ENCODE assay signal across 8 mouse cellular contexts in the genomic region with DNA sequence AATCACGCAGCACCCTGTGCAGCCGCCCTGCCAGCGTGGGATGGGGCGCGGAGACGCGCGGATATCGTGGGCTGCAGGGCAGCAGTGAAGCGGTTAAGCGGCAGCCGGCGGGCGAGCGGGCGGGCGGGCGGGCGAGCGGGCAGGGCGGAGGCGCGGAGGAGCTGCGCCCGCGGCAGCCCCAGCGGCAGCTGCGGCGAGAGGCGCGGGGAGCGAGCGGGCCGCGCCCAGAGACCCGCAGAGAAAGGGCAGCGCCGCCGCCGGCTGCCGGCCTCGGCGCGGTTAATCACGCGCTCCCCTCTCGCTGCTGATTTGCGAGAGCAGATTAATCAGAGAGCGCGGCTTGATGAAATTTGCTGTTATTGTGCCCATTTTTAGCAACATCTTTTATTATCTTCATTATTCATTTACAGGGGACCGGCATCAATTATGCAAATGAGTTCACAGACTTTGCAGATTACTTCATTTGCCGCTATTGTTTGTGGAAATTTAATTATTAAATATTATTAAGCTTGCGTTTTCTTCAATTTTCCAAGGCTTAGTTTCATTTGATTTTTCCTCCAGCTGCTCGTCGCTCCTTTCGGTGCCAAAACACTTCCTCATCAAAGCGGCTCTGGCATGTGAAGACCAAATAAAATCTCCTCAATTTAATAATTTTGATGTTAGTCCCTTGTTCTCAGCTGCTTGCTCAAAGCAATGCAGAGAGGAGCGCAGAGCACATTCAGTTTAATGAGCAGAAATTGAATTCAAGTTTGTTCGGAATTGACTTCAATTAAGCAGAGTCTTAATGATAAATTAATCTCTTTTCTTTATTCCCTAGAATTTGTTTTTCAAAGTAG.
DNase-seq lines count a peak whose midpoint lies in the region; ATAC-seq lines count a peak whose summit lies in the region.

No protein-coding gene starts in this region.

- peaks cover 6% of the 10 kb centered on the region; the same call in 1 of the 2 replicates for H3K27me3 ChIP-seq in heart, embryonic 11.5 days (ENCODE audit: control insufficient read depth, insufficient read depth, low read length)
- no peaks in the 10 kb centered on the region; the same call in 1 of the 2 replicates for H3K27me3 ChIP-seq in forebrain, embryonic 12.5 days
- peaks cover 35% of the 10 kb centered on the region for H3K27me3 ChIP-seq in megakaryocyte, embryonic 14.5 days (replicated peaks)
- no peaks in the 10 kb centered on the region for H3K27me3 ChIP-seq in stomach, embryonic 14.5 days (ENCODE audit: control insufficient read depth, insufficient read depth, low read length)

- 0 out of 2 replicates have a peak, but pooled peaks have one; percentile 15 for ATAC-seq in heart, embryonic 11.5 days (replicated peaks; ENCODE audit: insufficient number of reproducible peaks, low FRiP score, low TSS enrichment)
- peak; percentile 87 for ATAC-seq in forebrain, embryonic 12.5 days (ENCODE audit: low FRiP score)
- ATAC-seq in stomach, embryonic 14.5 days (ENCODE audit: insufficient number of reproducible peaks, insufficient read depth, low FRiP score, low read depth), result peak; percentile 35; the same call in 1 of the 2 replicates

- H3K36me3 ChIP-seq in heart, embryonic 11.5 days (ENCODE audit: control insufficient read depth, insufficient read depth, low read length), result no peaks in the 10 kb centered on the region
- H3K36me3 ChIP-seq in forebrain, embryonic 12.5 days (replicated peaks), result no peaks in the 10 kb centered on the region
- no peaks in the 10 kb centered on the region for H3K36me3 ChIP-seq in megakaryocyte, embryonic 14.5 days (replicated peaks; ENCODE audit: low read length)
- H3K36me3 ChIP-seq in stomach, embryonic 14.5 days (ENCODE audit: control insufficient read depth, insufficient read depth, low read length), result no peaks in the 10 kb centered on the region

- H3K4me1 ChIP-seq in heart, embryonic 11.5 days (ENCODE audit: control insufficient read depth, insufficient read depth, low read length), result peaks cover 8% of the 10 kb centered on the region
- H3K4me1 ChIP-seq in forebrain, embryonic 12.5 days, result peaks cover 15% of the 10 kb centered on the region; the same call in 1 of the 2 replicates
- H3K4me1 ChIP-seq in megakaryocyte, embryonic 14.5 days, result peaks cover 12% of the 10 kb centered on the region
- 0 out of 2 replicates have a peak, but pooled peaks cover 10% of the 10 kb centered on the region for H3K4me1 ChIP-seq in stomach, embryonic 14.5 days (ENCODE audit: control insufficient read depth, insufficient read depth, low read length)

- peak overlapping the region; percentile 57 for H3K4me3 ChIP-seq in heart, embryonic 11.5 days (ENCODE audit: low read depth, low read length)
- H3K4me3 ChIP-seq in forebrain, embryonic 12.5 days (replicated peaks), result peak overlapping the region; percentile 44
- H3K4me3 ChIP-seq in megakaryocyte, embryonic 14.5 days (replicated peaks), result peak overlapping the region; percentile 90
- peak overlapping the region; percentile 36 for H3K4me3 ChIP-seq in stomach, embryonic 14.5 days (ENCODE audit: low read depth, low read length)

- peak overlapping the region; percentile 70 for H3K9ac ChIP-seq in heart, embryonic 11.5 days (ENCODE audit: low read depth, low read length)
- peak overlapping the region; percentile 65 for H3K9ac ChIP-seq in forebrain, embryonic 12.5 days
- peak overlapping the region; percentile 22; the same call in 1 of the 2 replicates for H3K9ac ChIP-seq in stomach, embryonic 14.5 days (replicated peaks; ENCODE audit: low read depth, low read length)

- H3K27ac ChIP-seq in heart, embryonic 11.5 days (ENCODE audit: low read depth, low read length), result no peak overlapping the region
- peak overlapping the region; percentile 86 for H3K27ac ChIP-seq in forebrain, embryonic 12.5 days
- no peak overlapping the region; the same call in 1 of the 2 replicates for H3K27ac ChIP-seq in stomach, embryonic 14.5 days (ENCODE audit: low read length)

- intact Hi-C loops in heart, postnatal 25 days (cut with DNase I), result no loop called here

- 4% methylated on average over 44 of the region's 59 CpGs for WGBS in heart, embryonic 11.5 days (ENCODE audit: insufficient replicate concordance)
- 2% methylated on average over 35 of the region's 59 CpGs for WGBS in forebrain, embryonic 12.5 days
- 3% methylated on average over 59 of the region's 59 CpGs for WGBS in stomach, embryonic 14.5 days

- no peaks in the 10 kb centered on the region for H3K9me3 ChIP-seq in heart, embryonic 11.5 days (replicated peaks; ENCODE audit: control insufficient read depth, low read length)
- no peaks in the 10 kb centered on the region for H3K9me3 ChIP-seq in forebrain, embryonic 12.5 days
- H3K9me3 ChIP-seq in megakaryocyte, embryonic 14.5 days, result no peaks in the 10 kb centered on the region
- H3K9me3 ChIP-seq in stomach, embryonic 14.5 days (ENCODE audit: control insufficient read depth, low read depth, low read length), result no peaks in the 10 kb centered on the region

- peak overlapping the region; percentile 79 for H3K4me2 ChIP-seq in heart, embryonic 11.5 days
- H3K4me2 ChIP-seq in forebrain, embryonic 12.5 days, result peak overlapping the region; percentile 69
- peak overlapping the region; percentile 78 for H3K4me2 ChIP-seq in stomach, embryonic 14.5 days (replicated peaks; ENCODE audit: low read depth, low read length)

- DNase-seq in heart, postnatal 25 days (ENCODE audit: low spot score), result no peak
- DNase-seq in adrenal gland, postnatal 14 days, result peak; percentile 20
- DNase-seq in kidney, postnatal 10 days, result peak; percentile 21
- no peak for DNase-seq in thymus, postnatal 25 days

Comparison
In these comparisons a context has a peak if more than half of its experiments do, and no peak if none do; other contexts are left out.
1. ATAC-seq: peak in every context shown above with its lines; median percentile 87 in forebrain, embryonic 12.5 days; 35 in stomach, embryonic 14.5 days; 15 in heart, embryonic 11.5 days.
2. H3K4me3 ChIP-seq: peak in every context shown above with its lines; median percentile 90 in megakaryocyte, embryonic 14.5 days; 57 in heart, embryonic 11.5 days; 44 in forebrain, embryonic 12.5 days; 36 in stomach, embryonic 14.5 days.
3. DNase-seq: peak in adrenal gland, postnatal 14 days (single experiment) and kidney, postnatal 10 days (single experiment); none in heart, postnatal 25 days (single experiment) and thymus, postnatal 25 days (single experiment).
4. Peak in every context shown above with its lines, with median percentiles within 50 percentile points of each other: H3K4me2 ChIP-seq and H3K9ac ChIP-seq.